Mouse (Mus musculus) ES-Bruce4 (cell line): ENCODE measurements at regions not wholly inside any gene's neighbourhood (a gene's known extent, or its start where the extent isn't known, plus 50 kb on each side); places are given as distances from the start of the nearest gene placed in this dataset.

Experiments
- H3K27ac ChIP-seq: 2 replicates; pipeline ENCODE4 v1.5.1; 2012; ENCODE audit warnings: low read length, inconsistent platforms; ENCODE audit not compliant: insufficient read depth
- H3K27me3 ChIP-seq: 2 replicates; pipeline ENCODE4 v1.6.1; 2012; ENCODE audit warnings: mild to moderate bottlenecking, low read length, inconsistent platforms; ENCODE audit not compliant: control insufficient read depth, poor library complexity, insufficient read depth, severe bottlenecking
- H3K36me3 ChIP-seq: 2 replicates; pipeline ENCODE4 v1.6.1; 2012; ENCODE audit warnings: inconsistent platforms, mild to moderate bottlenecking, low read length, moderate library complexity; ENCODE audit not compliant: control insufficient read depth, poor library complexity, insufficient read depth, severe bottlenecking
- H3K4me1 ChIP-seq: one replicate; pipeline ENCODE4 v1.8.1; 2011; ENCODE audit warnings: low read length; ENCODE audit not compliant: control insufficient read depth, insufficient read depth
- H3K4me3 ChIP-seq: 2 replicates; pipeline ENCODE4 v1.5.1; 2011; ENCODE audit warnings: low read depth, mild to moderate bottlenecking, low read length
- H3K9ac ChIP-seq: 2 replicates; pipeline ENCODE4 v1.6.1; 2012; ENCODE audit warnings: low read depth, mild to moderate bottlenecking, inconsistent platforms; ENCODE audit not compliant: poor library complexity, severe bottlenecking
- H3K9me3 ChIP-seq: replicated peaks from 2 replicates; pipeline ENCODE4 v1.6.1; 2012; ENCODE audit warnings: mild to moderate bottlenecking, low read length, inconsistent platforms; ENCODE audit not compliant: control insufficient read depth, poor library complexity, insufficient read depth, severe bottlenecking
- CTCF ChIP-seq: IDR thresholded peaks from one replicate; pipeline ENCODE4 v1.8.1; 2011; ENCODE audit warnings: low read depth, low read length
- EP300 ChIP-seq: IDR thresholded peaks from 2 replicates; pipeline ENCODE4 v1.6.1; 2011; ENCODE audit warnings: low read depth, low read length; ENCODE audit not compliant: insufficient read depth
- POLR2A ChIP-seq: IDR thresholded peaks from one replicate; pipeline ENCODE4 v1.8.1; 2011; ENCODE audit warnings: low read length; ENCODE audit not compliant: insufficient read depth

DNA sequence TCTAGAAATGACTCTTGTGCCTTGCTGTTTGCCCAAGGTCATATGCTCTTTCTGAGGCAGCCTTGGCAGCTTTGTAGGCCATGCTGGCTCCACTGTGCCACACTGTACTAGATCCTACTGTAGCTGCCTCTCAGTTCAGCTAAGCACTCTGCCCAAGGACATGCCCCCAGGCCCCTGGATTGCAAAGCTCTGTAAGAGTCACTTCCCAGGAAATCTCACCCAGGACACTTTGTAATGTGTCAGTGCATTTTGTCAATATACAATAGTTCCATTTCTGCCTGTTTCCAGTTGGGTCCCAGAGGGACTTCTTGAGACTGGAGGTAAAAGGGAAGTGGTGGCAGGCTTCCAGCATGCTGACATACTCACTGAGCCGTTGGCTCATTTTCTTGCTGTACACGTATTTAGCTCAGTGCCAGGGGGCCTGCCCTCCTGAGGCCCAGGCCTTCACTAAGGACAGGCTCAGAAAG lies 287.6 kb upstream of the Eif4g2 start:
- Histone ChIP-seq H3K27ac (no peak overlapping the region), H3K36me3 (no peaks in the 10 kb centered on the region), H3K9me3 (no peaks in the 10 kb centered on the region), H3K4me3 (no peak overlapping the region), H3K9ac (no peak overlapping the region), H3K4me1 (no peaks in the 10 kb centered on the region), H3K27me3 (no peaks in the 10 kb centered on the region)
- TF ChIP-seq CTCF (no peak), POLR2A (no peak)

DNA sequence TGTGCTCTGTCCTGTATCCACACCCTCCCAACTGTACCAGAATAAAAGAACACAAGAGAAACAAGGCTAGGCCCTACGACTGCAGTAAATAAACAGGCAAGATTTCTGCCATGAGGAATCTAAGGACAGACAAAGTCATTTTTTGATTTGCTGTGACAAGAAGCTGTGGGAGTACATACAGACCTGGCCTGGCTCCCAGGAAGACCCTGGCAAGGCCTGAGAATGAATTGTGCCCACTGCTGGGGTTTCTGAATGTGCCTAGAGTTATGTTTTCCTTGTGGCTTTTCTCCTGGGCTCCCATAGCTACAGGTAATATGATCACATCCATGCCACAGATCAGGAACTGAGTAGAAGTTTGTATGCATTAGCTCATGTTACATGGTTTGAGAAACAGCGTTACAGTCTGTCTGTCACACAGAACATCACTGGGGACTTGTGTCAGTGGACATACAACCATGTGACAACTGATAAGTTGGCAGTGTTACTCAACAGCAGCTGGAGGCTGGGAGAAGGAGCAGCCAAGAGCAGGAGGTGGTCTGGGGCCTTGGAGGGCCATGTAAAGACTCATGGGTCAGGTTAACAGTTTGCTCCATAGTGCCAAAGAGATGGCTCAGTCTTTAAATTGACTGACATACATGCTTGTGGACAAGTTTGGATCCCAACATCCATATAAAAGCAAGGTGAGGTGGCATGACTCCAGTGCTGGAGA lies 285.6 kb upstream of the Eif4g2 start:
- TF ChIP-seq CTCF = no peak
- TF ChIP-seq EP300 = no peak
- TF ChIP-seq POLR2A = no peak
- H3K9me3 ChIP-seq = no peaks in the 10 kb centered on the region
- H3K27ac ChIP-seq = no peak overlapping the region
- no peaks in the 10 kb centered on the region for H3K36me3 ChIP-seq
- no peak overlapping the region for H3K4me3 ChIP-seq
- H3K27me3 ChIP-seq = no peaks in the 10 kb centered on the region
- H3K9ac ChIP-seq = no peak overlapping the region
- no peaks in the 10 kb centered on the region for H3K4me1 ChIP-seq

DNA sequence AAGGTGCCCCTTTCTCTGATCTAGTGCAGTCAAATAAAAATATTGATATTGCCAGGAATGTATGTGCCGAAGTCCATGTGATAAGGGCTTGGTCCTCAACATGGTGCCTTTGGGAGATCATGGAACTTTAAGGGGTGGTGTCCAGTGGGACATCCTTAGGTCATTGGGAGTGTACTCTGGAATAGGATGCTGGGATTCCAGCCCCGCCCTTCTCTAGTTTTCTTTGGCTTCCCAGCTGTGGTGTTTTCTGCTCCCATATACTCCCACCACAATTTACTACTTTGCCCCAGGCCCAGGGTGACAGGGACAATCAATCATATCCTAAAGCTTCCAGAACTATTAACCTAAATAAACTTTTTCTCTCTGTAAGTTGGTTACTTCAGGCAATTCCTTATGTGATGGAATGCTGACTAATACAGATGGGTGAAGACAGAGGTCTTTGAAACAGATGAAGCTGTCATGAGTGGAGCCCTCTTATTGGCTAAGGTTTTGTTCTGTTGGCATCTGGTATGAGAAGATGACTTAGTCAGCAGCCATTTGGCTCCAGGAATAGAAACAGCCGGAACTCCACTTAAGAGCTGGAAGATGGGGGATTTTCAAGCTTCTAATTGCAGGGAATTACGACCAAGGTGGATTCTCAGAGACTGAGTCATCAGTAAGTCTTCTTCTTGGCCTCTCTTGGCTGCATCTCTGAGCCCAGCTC lies 284.3 kb upstream of the Eif4g2 start:
- Histone ChIP-seq H3K27ac (no peak overlapping the region), H3K27me3 (no peaks in the 10 kb centered on the region)
- TF ChIP-seq CTCF (no peak), EP300 (no peak), POLR2A (no peak)

DNA sequence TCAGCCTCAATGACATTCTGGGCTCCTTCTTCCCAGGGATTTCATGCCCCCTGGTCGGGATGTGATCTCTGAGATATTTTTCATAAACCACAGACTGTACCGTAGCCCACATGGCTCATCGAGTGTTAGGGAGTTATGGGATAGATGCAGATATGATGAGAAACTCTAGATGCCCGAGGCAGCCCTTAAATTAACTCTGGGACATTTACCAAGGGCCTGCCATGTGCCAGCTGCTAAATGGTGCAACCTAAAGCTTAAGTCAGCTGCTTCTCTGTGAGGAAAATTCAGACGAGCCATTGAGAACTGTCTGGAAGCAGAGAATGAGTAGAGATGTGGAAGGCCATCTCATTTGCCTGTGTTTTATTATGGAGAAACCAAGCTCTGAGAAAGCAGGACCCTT lies 282.6 kb upstream of the Eif4g2 start:
- TF ChIP-seq CTCF (no peak), EP300 (no peak), POLR2A (no peak)
- no peak overlapping the region for H3K9ac ChIP-seq
- no peak overlapping the region for H3K27ac ChIP-seq
- no peak overlapping the region for H3K4me3 ChIP-seq
- H3K4me1 ChIP-seq = no peaks in the 10 kb centered on the region
- no peaks in the 10 kb centered on the region for H3K36me3 ChIP-seq
- no peaks in the 10 kb centered on the region for H3K9me3 ChIP-seq
- H3K27me3 ChIP-seq = no peaks in the 10 kb centered on the region

More for the DNA sequence above, 284.3 kb upstream of the Eif4g2 start:
- Histone ChIP-seq H3K4me3 (no peak overlapping the region), H3K36me3 (no peaks in the 10 kb centered on the region), H3K9ac (no peak overlapping the region), H3K4me1 (no peaks in the 10 kb centered on the region), H3K9me3 (no peaks in the 10 kb centered on the region)

DNA sequence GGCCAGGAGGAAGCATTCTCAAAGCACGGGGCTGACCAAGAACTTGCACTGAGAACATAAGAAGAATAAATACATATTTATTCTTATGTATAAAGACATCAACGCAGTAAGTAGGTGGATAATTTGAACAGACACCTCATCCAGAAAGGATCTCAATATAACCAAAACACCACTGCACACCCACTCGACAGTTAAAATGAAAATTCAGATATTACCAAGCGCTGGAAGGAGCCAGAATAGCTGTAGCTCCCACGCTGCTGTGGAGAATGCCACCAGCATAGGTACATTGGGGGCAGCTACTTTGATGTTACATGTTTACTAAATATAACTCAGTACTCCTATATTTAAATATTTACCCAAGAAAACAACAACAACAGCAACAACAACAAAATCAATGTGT lies 280.4 kb upstream of the Eif4g2 start:
- Histone ChIP-seq H3K36me3 (no peaks in the 10 kb centered on the region), H3K27ac (no peak overlapping the region), H3K9ac (no peak overlapping the region), H3K4me1 (no peaks in the 10 kb centered on the region), H3K27me3 (no peaks in the 10 kb centered on the region), H3K9me3 (no peaks in the 10 kb centered on the region), H3K4me3 (no peak overlapping the region)
- TF ChIP-seq POLR2A = no peak
- no peak for TF ChIP-seq CTCF
- TF ChIP-seq EP300 = no peak

DNA sequence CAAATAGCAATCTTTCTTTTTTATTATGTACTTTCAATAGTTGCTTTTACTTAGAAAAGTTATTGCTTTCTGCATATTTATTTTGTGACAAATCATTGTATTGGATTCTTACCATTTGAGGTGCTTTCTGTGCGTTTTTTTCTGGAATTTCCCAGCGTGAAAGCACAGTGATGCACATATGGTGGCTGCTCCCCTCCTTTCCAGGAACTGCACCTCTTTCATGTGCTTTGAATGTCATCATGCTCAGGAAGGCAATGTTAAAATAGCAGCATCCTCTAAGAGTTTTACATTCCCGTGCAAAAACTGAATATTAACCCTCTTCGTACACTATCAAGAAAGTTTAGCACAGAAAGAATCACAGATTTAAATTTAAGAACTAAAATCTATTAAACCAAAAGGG lies 279.8 kb upstream of the Eif4g2 start:
- no peak for TF ChIP-seq EP300
- TF ChIP-seq POLR2A = no peak
- TF ChIP-seq CTCF = no peak
- H3K4me3 ChIP-seq = no peak overlapping the region
- no peaks in the 10 kb centered on the region for H3K4me1 ChIP-seq
- no peak overlapping the region for H3K27ac ChIP-seq
- H3K9me3 ChIP-seq = no peaks in the 10 kb centered on the region
- H3K36me3 ChIP-seq = no peaks in the 10 kb centered on the region
- no peak overlapping the region for H3K9ac ChIP-seq
- H3K27me3 ChIP-seq = no peaks in the 10 kb centered on the region
